Mouse (Mus musculus) left cerebral cortex, adult 8-10 months (tissue): ENCODE data around the gene Gucy1a1. TPM values are rescaled to one million over a fixed set of nuclear protein-coding genes. Genes with fewer than 3 reads are reported as not detected.
A peak's percentile ranks its signal among the peaks of the same experiment; 100 is the strongest.

Experiments
- DNase-seq, 2 experiments: peaks; one replicate each; pipeline ENCODE4 v3.0.0; 2022; ENCODE audit warnings: low spot score in 2 of 2
- microRNA-seq, 2 experiments: library from miRNA; unstranded; fragments of <30 nt; microRNA quantifications; one replicate each; pipeline ENCODE4 v1.2.0; 2022
- total RNA-seq, 4 experiments: library from RNA; stranded (reverse); gene quantifications; 2 replicates each; pipeline ENCODE4 v1.2.4; 2022

The Gucy1a1 gene
- total RNA-seq, 4 experiments from 2014 or later: 82.9 to 101 (median 91.5) TPM

- DNase-seq: peak; percentile 82 to 91
Observed at GRCm38 (mm10) chr3:82074201-82074851, 71.3 kb downstream of the Gucy1a1 start, which contains the start of gene Gucy1b1. TSS of gene Gucy1b1 (minus strand) at chr3:82074689.

GRCm38 (mm10) chr3:82073741-82074181, 71.8 kb downstream of the Gucy1a1 start:
- peak; percentile 60 to 78 for DNase-seq

GRCm38 (mm10) chr3:82067830-82068229, 77.8 kb downstream of the Gucy1a1 start:
- DNase-seq: no peak

- DNase-seq: no peak
Observed at GRCm38 (mm10) chr3:82061402-82062180, 84.0 kb downstream of the Gucy1a1 start.

GRCm38 (mm10) chr3:82057201-82057600, 88.4 kb downstream of the Gucy1a1 start:
- no peak for DNase-seq

GRCm38 (mm10) chr3:82054283-82054974, 91.2 kb downstream of the Gucy1a1 start:
- no peak for DNase-seq

- DNase-seq: no peak
Observed at GRCm38 (mm10) chr3:82052029-82052428, 93.6 kb downstream of the Gucy1a1 start.

- no peak for DNase-seq
Observed at GRCm38 (mm10) chr3:82051468-82051867, 94.1 kb downstream of the Gucy1a1 start.

GRCm38 (mm10) chr3:82048681-82049080, 96.9 kb downstream of the Gucy1a1 start:
- DNase-seq: no peak

- DNase-seq: no peak
Observed at GRCm38 (mm10) chr3:82048078-82048477, 97.5 kb downstream of the Gucy1a1 start.

GRCm38 (mm10) chr3:82047100-82047753, 98.4 kb downstream of the Gucy1a1 start:
- no peak for DNase-seq

- DNase-seq: no peak
Observed at GRCm38 (mm10) chr3:82046087-82046486, 99.5 kb downstream of the Gucy1a1 start.

- DNase-seq: no peak
Observed at GRCm38 (mm10) chr3:82044902-82045301, 100.7 kb downstream of the Gucy1a1 start.

GRCm38 (mm10) chr3:82043676-82044075, 101.9 kb downstream of the Gucy1a1 start:
- DNase-seq: no peak

Small RNAs within 50 kb of the gene (microRNA-seq; reads per million reads assigned to microRNA genes)
- gene Mir7010: 2.4 to 3.2 reads per million in 2 experiments

Other genes with a start within 250 kb of the Gucy1a1 start
- gene Ctso, start 213.2 kb downstream of the Gucy1a1 start, total RNA-seq: 10 to 100 TPM; 19.8 to 24.9 (median 22.2) TPM
- gene Tdo2, start 169.6 kb downstream of the Gucy1a1 start, total RNA-seq: 1 to 10 TPM in 1 of 4 experiments, under 1 TPM in 3; 0.34 to 1.0 (median 0.91) TPM
- gene Asic5, start 163.5 kb downstream of the Gucy1a1 start, total RNA-seq: not detected
- gene Gucy1b1, start 71.1 kb downstream of the Gucy1a1 start, total RNA-seq: 100 to 1,000 TPM; 163 to 193 (median 182) TPM
- 10 to 100 TPM; 81.7 to 92.4 (median 84.7) TPM for gene Map9, start 212.3 kb upstream of the Gucy1a1 start, total RNA-seq